Mouse (Mus musculus): ENCODE results near the gene Fxyd7. TPM values are rescaled to one million over a fixed set of nuclear protein-coding genes. Genes with fewer than 3 reads are reported as not detected.
A peak's percentile ranks its signal among the peaks of the same experiment; 100 is the strongest.

Fxyd7 gene
- polyA plus RNA-seq, 1 experiment from 2014 or later: 99.9 TPM

GRCm38 (mm10) chr7:31069491-31069890 lies 18.2 kb upstream of the Fxyd7 start:
- Histone ChIP-seq H3K27ac (replicated peaks; ENCODE audit: low read depth, low read length) (no peak overlapping the region), H3K9me3 (ENCODE audit: control insufficient read depth, low read length) (no peaks in the 10 kb centered on the region), H3K4me1 (ENCODE audit: control insufficient read depth, insufficient read depth, low read length) (no peaks in the 10 kb centered on the region), H3K27me3 (ENCODE audit: control insufficient read depth, insufficient read depth, low read length) (no peaks in the 10 kb centered on the region), H3K4me3 (replicated peaks; ENCODE audit: low read depth, low read length) (no peak overlapping the region), H3K9ac (replicated peaks; ENCODE audit: low read length) (no peak overlapping the region), H3K36me3 (ENCODE audit: control insufficient read depth, insufficient read depth, low read length) (no peaks in the 10 kb centered on the region), H3K4me2 (ENCODE audit: low read length) (no peak overlapping the region)
- WGBS: 87% methylated on average over 14 of the region's 14 CpGs
- DNase-seq: no peak
- no peak for ATAC-seq (ENCODE audit: low FRiP score, low TSS enrichment)

GRCm38 (mm10) chr7:31067836-31068235 lies 16.6 kb upstream of the Fxyd7 start:
- Histone ChIP-seq H3K9ac (replicated peaks; ENCODE audit: low read length) (no peak overlapping the region), H3K4me3 (replicated peaks; ENCODE audit: low read depth, low read length) (no peak overlapping the region), H3K27me3 (ENCODE audit: control insufficient read depth, insufficient read depth, low read length) (no peaks in the 10 kb centered on the region), H3K36me3 (ENCODE audit: control insufficient read depth, insufficient read depth, low read length) (no peaks in the 10 kb centered on the region), H3K27ac (replicated peaks; ENCODE audit: low read depth, low read length) (no peak overlapping the region), H3K4me1 (ENCODE audit: control insufficient read depth, insufficient read depth, low read length) (no peaks in the 10 kb centered on the region), H3K4me2 (ENCODE audit: low read length) (no peak overlapping the region), H3K9me3 (ENCODE audit: control insufficient read depth, low read length) (no peaks in the 10 kb centered on the region)
- DNase-seq (peak; percentile 48), ATAC-seq (ENCODE audit: low FRiP score, low TSS enrichment) (no peak)
- 41% methylated on average over 5 of the region's 5 CpGs for WGBS

GRCm38 (mm10) chr7:31063074-31063560 lies 11.8 kb upstream of the Fxyd7 start:
- no peaks in the 10 kb centered on the region for H3K36me3 ChIP-seq (ENCODE audit: control insufficient read depth, insufficient read depth, low read length)
- H3K27me3 ChIP-seq (ENCODE audit: control insufficient read depth, insufficient read depth, low read length): no peaks in the 10 kb centered on the region
- H3K4me1 ChIP-seq (ENCODE audit: control insufficient read depth, insufficient read depth, low read length): no peaks in the 10 kb centered on the region
- DNase-seq (no peak), ATAC-seq (ENCODE audit: low FRiP score, low TSS enrichment) (no peak)
- H3K4me2 ChIP-seq (ENCODE audit: low read length): no peak overlapping the region
- WGBS: 92% methylated on average over 12 of the region's 12 CpGs
- no peak overlapping the region for H3K27ac ChIP-seq (replicated peaks; ENCODE audit: low read depth, low read length)
- no peaks in the 10 kb centered on the region for H3K9me3 ChIP-seq (ENCODE audit: control insufficient read depth, low read length)
- no peak overlapping the region for H3K4me3 ChIP-seq (replicated peaks; ENCODE audit: low read depth, low read length)
- H3K9ac ChIP-seq (replicated peaks; ENCODE audit: low read length): no peak overlapping the region

GRCm38 (mm10) chr7:31060621-31061010 lies 9.3 kb upstream of the Fxyd7 start:
- H3K9me3 ChIP-seq (ENCODE audit: control insufficient read depth, low read length): no peaks in the 10 kb centered on the region
- no peak overlapping the region for H3K27ac ChIP-seq (replicated peaks; ENCODE audit: low read depth, low read length)
- H3K4me3 ChIP-seq (replicated peaks; ENCODE audit: low read depth, low read length): no peak overlapping the region
- H3K4me1 ChIP-seq (ENCODE audit: control insufficient read depth, insufficient read depth, low read length): no peaks in the 10 kb centered on the region
- DNase-seq (no peak), ATAC-seq (ENCODE audit: low FRiP score, low TSS enrichment) (no peak)
- WGBS: 86% methylated on average over 7 of the region's 7 CpGs
- H3K9ac ChIP-seq (replicated peaks; ENCODE audit: low read length): no peak overlapping the region
- H3K27me3 ChIP-seq (ENCODE audit: control insufficient read depth, insufficient read depth, low read length): no peaks in the 10 kb centered on the region
- no peak overlapping the region for H3K4me2 ChIP-seq (ENCODE audit: low read length)
- no peaks in the 10 kb centered on the region for H3K36me3 ChIP-seq (ENCODE audit: control insufficient read depth, insufficient read depth, low read length)

GRCm38 (mm10) chr7:31059919-31060620 lies 8.8 kb upstream of the Fxyd7 start:
- WGBS: 56% methylated on average over 11 of the region's 11 CpGs

GRCm38 (mm10) chr7:31059108-31059507 lies 7.8 kb upstream of the Fxyd7 start, which contains the start of gene Lgi4:
TSS of gene Lgi4 (plus strand) at chr7:31059342.
- Histone ChIP-seq H3K9ac (replicated peaks; ENCODE audit: low read length) (no peak within 1 kb of the TSS), H3K27ac (replicated peaks; ENCODE audit: low read depth, low read length) (no peak within 1 kb of the TSS), H3K9me3 (ENCODE audit: control insufficient read depth, low read length) (no peaks in the 10 kb centered on the region), H3K27me3 (ENCODE audit: control insufficient read depth, insufficient read depth, low read length) (peaks cover under 1% of the 10 kb centered on the region; the same call in 1 of the 2 replicates), H3K4me1 (ENCODE audit: control insufficient read depth, insufficient read depth, low read length) (no peaks in the 10 kb centered on the region), H3K36me3 (ENCODE audit: control insufficient read depth, insufficient read depth, low read length) (no peaks in the 10 kb centered on the region), H3K4me3 (replicated peaks; ENCODE audit: low read depth, low read length) (no peak within 1 kb of the TSS), H3K4me2 (ENCODE audit: low read length) (no peak within 1 kb of the TSS)
- ATAC-seq (ENCODE audit: low FRiP score, low TSS enrichment) (peak; percentile 40; the same call in 1 of the 2 replicates), DNase-seq (peak; percentile 66)
- WGBS: 6% methylated on average over 2 of the region's 2 CpGs

More at GRCm38 (mm10) chr7:31059919-31060620, 8.8 kb upstream of the Fxyd7 start:
- Histone ChIP-seq H3K27me3 (ENCODE audit: control insufficient read depth, insufficient read depth, low read length) (no peaks in the 10 kb centered on the region), H3K36me3 (ENCODE audit: control insufficient read depth, insufficient read depth, low read length) (no peaks in the 10 kb centered on the region), H3K4me1 (ENCODE audit: control insufficient read depth, insufficient read depth, low read length) (no peaks in the 10 kb centered on the region), H3K4me3 (replicated peaks; ENCODE audit: low read depth, low read length) (no peak overlapping the region), H3K9me3 (ENCODE audit: control insufficient read depth, low read length) (no peaks in the 10 kb centered on the region), H3K9ac (replicated peaks; ENCODE audit: low read length) (no peak overlapping the region), H3K4me2 (ENCODE audit: low read length) (no peak overlapping the region), H3K27ac (replicated peaks; ENCODE audit: low read depth, low read length) (no peak overlapping the region)
- ATAC-seq (ENCODE audit: low FRiP score, low TSS enrichment) (no peak), DNase-seq (no peak)

- Histone ChIP-seq H3K36me3 (ENCODE audit: control insufficient read depth, insufficient read depth, low read length) (no peaks in the 10 kb centered on the region), H3K4me3 (replicated peaks; ENCODE audit: low read depth, low read length) (no peak overlapping the region), H3K9me3 (ENCODE audit: control insufficient read depth, low read length) (no peaks in the 10 kb centered on the region), H3K4me2 (ENCODE audit: low read length) (no peak overlapping the region), H3K27ac (replicated peaks; ENCODE audit: low read depth, low read length) (no peak overlapping the region), H3K27me3 (ENCODE audit: control insufficient read depth, insufficient read depth, low read length) (peaks cover 9% of the 10 kb centered on the region), H3K9ac (replicated peaks; ENCODE audit: low read length) (no peak overlapping the region), H3K4me1 (ENCODE audit: control insufficient read depth, insufficient read depth, low read length) (no peaks in the 10 kb centered on the region)
- WGBS: 92% methylated on average over 6 of the region's 6 CpGs
- DNase-seq: no peak
- no peak for ATAC-seq (ENCODE audit: low FRiP score, low TSS enrichment)
Measured at GRCm38 (mm10) chr7:31058211-31058610, 6.9 kb upstream of the Fxyd7 start.

- Histone ChIP-seq H3K27ac (replicated peaks; ENCODE audit: low read depth, low read length) (no peak overlapping the region), H3K36me3 (ENCODE audit: control insufficient read depth, insufficient read depth, low read length) (no peaks in the 10 kb centered on the region), H3K9me3 (ENCODE audit: control insufficient read depth, low read length) (no peaks in the 10 kb centered on the region), H3K27me3 (ENCODE audit: control insufficient read depth, insufficient read depth, low read length) (peaks cover 14% of the 10 kb centered on the region), H3K4me3 (replicated peaks; ENCODE audit: low read depth, low read length) (no peak overlapping the region), H3K4me2 (ENCODE audit: low read length) (no peak overlapping the region), H3K9ac (replicated peaks; ENCODE audit: low read length) (no peak overlapping the region), H3K4me1 (ENCODE audit: control insufficient read depth, insufficient read depth, low read length) (no peaks in the 10 kb centered on the region)
- WGBS: 80% methylated on average over 5 of the region's 5 CpGs
- ATAC-seq (ENCODE audit: low FRiP score, low TSS enrichment) (no peak), DNase-seq (no peak)
Measured at GRCm38 (mm10) chr7:31057730-31058129, 6.5 kb upstream of the Fxyd7 start.

GRCm38 (mm10) chr7:31057071-31057470 lies 5.8 kb upstream of the Fxyd7 start, which contains the start of gene Fxyd1:
TSS of gene Fxyd1 (minus strand) at chr7:31057199.
- Histone ChIP-seq H3K36me3 (ENCODE audit: control insufficient read depth, insufficient read depth, low read length) (no peaks in the 10 kb centered on the region), H3K4me2 (ENCODE audit: low read length) (no peak within 1 kb of the TSS), H3K9me3 (ENCODE audit: control insufficient read depth, low read length) (no peaks in the 10 kb centered on the region), H3K9ac (replicated peaks; ENCODE audit: low read length) (no peak within 1 kb of the TSS), H3K4me1 (ENCODE audit: control insufficient read depth, insufficient read depth, low read length) (0 out of 2 replicates have a peak, but pooled peaks cover 3% of the 10 kb centered on the region), H3K27me3 (ENCODE audit: control insufficient read depth, insufficient read depth, low read length) (peaks cover 21% of the 10 kb centered on the region), H3K4me3 (replicated peaks; ENCODE audit: low read depth, low read length) (no peak within 1 kb of the TSS), H3K27ac (replicated peaks; ENCODE audit: low read depth, low read length) (no peak within 1 kb of the TSS)
- 71% methylated on average over 2 of the region's 2 CpGs for WGBS
- ATAC-seq (ENCODE audit: low FRiP score, low TSS enrichment): no peak
- DNase-seq: no peak
